Mouse (Mus musculus): ENCODE data around the gene Nr1d1. TPM values are rescaled to one million over a fixed set of nuclear protein-coding genes. Genes with fewer than 3 reads are reported as not detected.

Nr1d1 gene
- total RNA-seq, 1 experiment from 2014 or later = 1.9 TPM

GRCm38 (mm10) chr11:98721458-98722226 lies 53.5 kb downstream of the Nr1d1 start:
- no peak for ATAC-seq (replicated peaks; ENCODE audit: insufficient number of reproducible peaks, low FRiP score, low TSS enrichment, poor library complexity, severe bottlenecking)

GRCm38 (mm10) chr11:98720756-98721155 lies 54.4 kb downstream of the Nr1d1 start:
- ATAC-seq (replicated peaks; ENCODE audit: insufficient number of reproducible peaks, low FRiP score, low TSS enrichment, poor library complexity, severe bottlenecking) = no peak

Other genes with a start within 250 kb of the Nr1d1 start
- 82.2 to 248 TPM (median 102 TPM) in 3 replicates for gene Ikzf3, start 229.3 kb downstream of the Nr1d1 start, total RNA-seq (2017)
- 1.0 to 3.5 TPM (median 2.2 TPM) in 3 replicates for gene Zpbp2, start 224.2 kb downstream of the Nr1d1 start, total RNA-seq (2017)
- 10.6 to 34.4 TPM (median 16.6 TPM) in 3 replicates for gene Ormdl3, start 188.0 kb downstream of the Nr1d1 start, total RNA-seq (2017)
- not detected in 3 replicates for gene Lrrc3c, start 177.0 kb downstream of the Nr1d1 start, total RNA-seq (2017)
- 0.43 to 1.6 TPM in 2 of 3 replicates, not detected in the other for gene Gm12355, start 149.7 kb downstream of the Nr1d1 start, total RNA-seq (2017)
- not detected in 3 replicates for gene Gsdma3, start 149.0 kb downstream of the Nr1d1 start, total RNA-seq (2017)
- not detected in 3 replicates for gene Gsdma2, start 128.6 kb downstream of the Nr1d1 start, total RNA-seq (2017)
- not detected in 3 replicates for gene Gsdma, start 111.0 kb downstream of the Nr1d1 start, total RNA-seq (2017)
- gene Psmd3, start 92.8 kb downstream of the Nr1d1 start, total RNA-seq (2017) = 37.4 to 50.9 TPM (median 37.8 TPM) in 3 replicates
- gene Csf3, start 74.1 kb downstream of the Nr1d1 start, total RNA-seq (2017) = not detected in 3 replicates
- gene Med24, start 45.9 kb downstream of the Nr1d1 start, total RNA-seq (2017) = 10.9 to 25.7 TPM (median 22.4 TPM) in 3 replicates
- 3.4 to 5.4 TPM (median 4.3 TPM) in 3 replicates for gene Thra, start 34.7 kb downstream of the Nr1d1 start, total RNA-seq (2017)
- gene Msl1, start 20.2 kb upstream of the Nr1d1 start, total RNA-seq (2017) = 108 to 125 TPM (median 112 TPM) in 3 replicates
- gene Casc3, start 29.6 kb upstream of the Nr1d1 start, total RNA-seq (2017) = 47.5 to 51.5 TPM (median 49.5 TPM) in 3 replicates
- gene Rapgefl1, start 61.5 kb upstream of the Nr1d1 start, total RNA-seq (2017) = not detected in 3 replicates
- gene Wipf2, start 88.3 kb upstream of the Nr1d1 start, total RNA-seq (2017) = 5.3 to 13.1 TPM (median 7.1 TPM) in 3 replicates
- 0.67 to 1.7 TPM (median 0.75 TPM) in 3 replicates for gene Cdc6, start 132.5 kb upstream of the Nr1d1 start, total RNA-seq (2017)
- gene Rara, start 152.5 kb upstream of the Nr1d1 start, total RNA-seq (2017) = 61.0 to 76.9 TPM (median 62.9 TPM) in 3 replicates
- gene Gjd3, start 207.7 kb upstream of the Nr1d1 start, total RNA-seq (2017) = not detected in 3 replicates
- 14.1 to 26.1 TPM (median 15.5 TPM) in 3 replicates for gene Top2a, start 248.9 kb upstream of the Nr1d1 start, total RNA-seq (2017)